Mouse (Mus musculus) myocyte (in vitro differentiated cells): ENCODE data around the gene Robo1.

Source experiments
- CEBPB ChIP-seq: IDR thresholded peaks from 2 replicates; pipeline ENCODE4 v1.6.1; 2011; ENCODE audit warnings: mild to moderate bottlenecking, moderate library complexity; ENCODE audit not compliant: poor library complexity, insufficient read depth, severe bottlenecking
- E2F4 ChIP-seq: IDR thresholded peaks from one replicate; pipeline ENCODE4 v1.6.1; 2011; ENCODE audit warnings: mild to moderate bottlenecking, control low read depth, moderate library complexity; ENCODE audit not compliant: insufficient read depth
- MAX ChIP-seq: IDR thresholded peaks from one replicate; pipeline ENCODE4 v1.6.1; 2011; ENCODE audit warnings: low read depth, mild to moderate bottlenecking, control low read depth
- POLR2A ChIP-seq: IDR thresholded peaks from one replicate; pipeline ENCODE4 v1.6.1; 2011; ENCODE audit warnings: low read depth, mild to moderate bottlenecking, control low read depth, moderate library complexity; ENCODE audit not compliant: insufficient read length
- POLR2AphosphoS2 ChIP-seq: IDR thresholded peaks from one replicate; pipeline ENCODE4 v1.6.1; 2011; ENCODE audit warnings: low read depth, control low read depth; ENCODE audit not compliant: insufficient read length
- TCF12 ChIP-seq: IDR thresholded peaks from one replicate; pipeline ENCODE4 v1.6.1; 2011; ENCODE audit warnings: mild to moderate bottlenecking, control low read depth; ENCODE audit not compliant: poor library complexity, insufficient read depth, severe bottlenecking
- TCF3 ChIP-seq: IDR thresholded peaks from one replicate; pipeline ENCODE4 v1.6.1; 2011; ENCODE audit warnings: low read depth, control low read depth; ENCODE audit not compliant: insufficient read length

GRCm38 (mm10) chr16:72327321-72327720, 19.2 kb downstream of the Robo1 start:
- no peak for TF ChIP-seq E2F4
- TF ChIP-seq POLR2A = no peak
- no peak for TF ChIP-seq POLR2AphosphoS2
- no peak for TF ChIP-seq CEBPB
- no peak for TF ChIP-seq TCF12
- no peak for TF ChIP-seq MAX
- no peak for TF ChIP-seq TCF3
